Mouse (Mus musculus) T-helper 2 cell (primary cell): ENCODE results near the gene Cd80.
"Not testable (repeated sequence)": the region's sequence is repeated elsewhere in the genome, so short reads cannot be mapped to it uniquely, and the experiment has no call there.

ENCODE experiments used
- in situ Hi-C: fragments of 300-600 bp; cut with MboI, MseI; formaldehyde crosslinking; loops from one replicate; pipeline ENCODE4 v1.15.1; 2025; ENCODE audit warnings: high pct_unique_total_duplicates

Cd80 gene

GRCm38 (mm10) chr16:38471697-38472506 lies 16.5 kb downstream of the Cd80 start:
- in situ Hi-C loops = no loop called here

GRCm38 (mm10) chr16:38472507-38472873 lies 17.1 kb downstream of the Cd80 start:
- in situ Hi-C loops = no loop called here

- in situ Hi-C loops = no loop called here
Observed at GRCm38 (mm10) chr16:38473661-38474060, 18.3 kb downstream of the Cd80 start.

GRCm38 (mm10) chr16:38474677-38475286 lies 19.4 kb downstream of the Cd80 start:
- in situ Hi-C loops = no loop called here

- in situ Hi-C loops = no loop called here
Observed at GRCm38 (mm10) chr16:38475681-38476311, 20.4 kb downstream of the Cd80 start.

- in situ Hi-C loops = no loop called here
Observed at GRCm38 (mm10) chr16:38476312-38477240, 21.2 kb downstream of the Cd80 start.

GRCm38 (mm10) chr16:38477241-38477608 lies 21.9 kb downstream of the Cd80 start:
- in situ Hi-C loops = not testable (repeated sequence)

GRCm38 (mm10) chr16:38478296-38478695 lies 22.9 kb downstream of the Cd80 start:
- in situ Hi-C loops = no loop called here

GRCm38 (mm10) chr16:38481327-38481726 lies 26.0 kb downstream of the Cd80 start:
- in situ Hi-C loops = loop anchor here (5.0 to 10.0 kb wide), 3 partner anchors 34 to 159 kb away; no protein-coding TSS in a partner anchor

GRCm38 (mm10) chr16:38482780-38483562 lies 27.6 kb downstream of the Cd80 start:
- in situ Hi-C loops = loop anchor here (5.0 to 10.0 kb wide), 3 partner anchors 36 to 161 kb away; no protein-coding TSS in a partner anchor

GRCm38 (mm10) chr16:38483582-38484309 lies 28.4 kb downstream of the Cd80 start:
- in situ Hi-C loops = loop anchor here (5.0 to 10.0 kb wide), 3 partner anchors 36 to 161 kb away; no protein-coding TSS in a partner anchor

- in situ Hi-C loops = no loop called here
Observed at GRCm38 (mm10) chr16:38492551-38492950, 37.2 kb downstream of the Cd80 start.

- in situ Hi-C loops = no loop called here
Observed at GRCm38 (mm10) chr16:38493890-38494289, 38.5 kb downstream of the Cd80 start.

- in situ Hi-C loops = no loop called here
Observed at GRCm38 (mm10) chr16:38496604-38497140, 41.3 kb downstream of the Cd80 start.

- in situ Hi-C loops = no loop called here
Observed at GRCm38 (mm10) chr16:38502469-38502868, 47.1 kb downstream of the Cd80 start.

- in situ Hi-C loops = no loop called here
Observed at GRCm38 (mm10) chr16:38503528-38503927, 48.2 kb downstream of the Cd80 start.

GRCm38 (mm10) chr16:38506041-38506634 lies 50.8 kb downstream of the Cd80 start:
- in situ Hi-C loops = no loop called here

GRCm38 (mm10) chr16:38510846-38511245 lies 55.5 kb downstream of the Cd80 start:
- in situ Hi-C loops = loop anchor here (5.0 kb wide), 1 partner anchor 96 kb away; no protein-coding TSS in a partner anchor

GRCm38 (mm10) chr16:38519140-38519539 lies 63.8 kb downstream of the Cd80 start:
- in situ Hi-C loops = no loop called here
